Mouse (Mus musculus) myocyte (in vitro differentiated cells): ENCODE measurements at regions not wholly inside any gene's neighbourhood (a gene's known extent, or its start where the extent isn't known, plus 50 kb on each side); places are given as distances from the start of the nearest gene placed in this dataset.

Experiments
- CEBPB ChIP-seq: IDR thresholded peaks from 2 replicates; pipeline ENCODE4 v1.6.1; 2011; ENCODE audit warnings: mild to moderate bottlenecking, moderate library complexity; ENCODE audit not compliant: poor library complexity, insufficient read depth, severe bottlenecking
- E2F4 ChIP-seq: IDR thresholded peaks from one replicate; pipeline ENCODE4 v1.6.1; 2011; ENCODE audit warnings: mild to moderate bottlenecking, control low read depth, moderate library complexity; ENCODE audit not compliant: insufficient read depth
- MAX ChIP-seq: IDR thresholded peaks from one replicate; pipeline ENCODE4 v1.6.1; 2011; ENCODE audit warnings: low read depth, mild to moderate bottlenecking, control low read depth
- MYOD1 ChIP-seq, 3 experiments: IDR thresholded peaks; one replicate each; pipeline ENCODE4 v1.6.1; 2011; ENCODE audit warnings: control low read depth in 2 of 3, low read depth in 2 of 3, mild to moderate bottlenecking in 2 of 3, moderate library complexity in 1 of 3; ENCODE audit not compliant: insufficient read length in 2 of 3, control insufficient read depth in 1 of 3
- MYOG ChIP-seq, 3 experiments: IDR thresholded peaks; one replicate each; pipeline ENCODE4 v1.6.1; 2011; ENCODE audit warnings: control low read depth in 2 of 3, low read depth in 2 of 3, mild to moderate bottlenecking in 2 of 3; ENCODE audit not compliant: insufficient read length in 2 of 3, control insufficient read depth in 1 of 3, insufficient read depth in 1 of 3
- POLR2A ChIP-seq: IDR thresholded peaks from one replicate; pipeline ENCODE4 v1.6.1; 2011; ENCODE audit warnings: low read depth, mild to moderate bottlenecking, control low read depth, moderate library complexity; ENCODE audit not compliant: insufficient read length
- POLR2AphosphoS2 ChIP-seq: IDR thresholded peaks from one replicate; pipeline ENCODE4 v1.6.1; 2011; ENCODE audit warnings: low read depth, control low read depth; ENCODE audit not compliant: insufficient read length
- REST ChIP-seq: IDR thresholded peaks from one replicate; pipeline ENCODE4 v1.6.1; 2011; ENCODE audit warnings: mild to moderate bottlenecking, control low read depth, moderate library complexity; ENCODE audit not compliant: insufficient read depth, insufficient read length
- TCF3 ChIP-seq: IDR thresholded peaks from one replicate; pipeline ENCODE4 v1.6.1; 2011; ENCODE audit warnings: low read depth, control low read depth; ENCODE audit not compliant: insufficient read length
- USF1 ChIP-seq: IDR thresholded peaks from one replicate; pipeline ENCODE4 v1.6.1; 2011; ENCODE audit warnings: low read depth, mild to moderate bottlenecking, control low read depth, moderate library complexity

- no peak for TF ChIP-seq POLR2A
- TF ChIP-seq E2F4 = no peak
- TF ChIP-seq USF1 = no peak
- no peak for TF ChIP-seq MAX
- no peak for TF ChIP-seq MYOG (IDR thresholded peaks at IDR 0.05; ENCODE audit: control insufficient read depth in 1 of 3, insufficient read depth in 1 of 3, insufficient read length in 2 of 3, low read depth in 2 of 3)
- TF ChIP-seq REST = no peak
- TF ChIP-seq CEBPB = no peak
- no peak for TF ChIP-seq MYOD1 (IDR thresholded peaks at IDR 0.05; ENCODE audit: control insufficient read depth in 1 of 3, insufficient read length in 2 of 3, low read depth in 2 of 3)
- TF ChIP-seq POLR2AphosphoS2 = no peak
- no peak for TF ChIP-seq TCF3
Measured at GRCm38 (mm10) chr12:32757441-32758119, 61.8 kb upstream of the Nampt start.
